Mouse (Mus musculus) G1E (cell line): ENCODE measurements around the gene Sacs.

Experiments
- CTCF ChIP-seq: IDR thresholded peaks from 2 replicates; pipeline ENCODE4 v1.5.1; 2012; ENCODE audit warnings: low read depth, low read length, inconsistent platforms, mixed read lengths
- TAL1 ChIP-seq: conservative IDR thresholded peaks from 2 replicates; pipeline ENCODE4 v1.6.1; 2012; ENCODE audit warnings: low read depth, low read length, inconsistent platforms, mixed read lengths

GRCm38 (mm10) chr14:61223740-61224139 is 85.5 kb downstream of the Sacs start:
- TF ChIP-seq CTCF: no peak
- no peak for TF ChIP-seq TAL1
